Mouse (Mus musculus) cerebellum, adult 2 months (tissue): Measurements from ENCODE around the gene 1810010D01Rik. TPM values are rescaled to one million over a fixed set of nuclear protein-coding genes. Genes with fewer than 3 reads are reported as not detected.

ENCODE experiments used
- DNase-seq, 2 experiments: peaks; one replicate each; pipeline ENCODE4 v3.0.0; 2021
- H3K27ac ChIP-seq: fragments of 200-500 bp; 2 replicates; pipeline ENCODE4 v1.5.1; 2012; ENCODE audit warnings: low read length, control low read depth, inconsistent platforms; ENCODE audit not compliant: insufficient read depth
- H3K27me3 ChIP-seq: fragments of 200-500 bp; 2 replicates; pipeline ENCODE4 v1.6.1; 2012; ENCODE audit warnings: inconsistent platforms, mild to moderate bottlenecking, low read length, moderate library complexity; ENCODE audit not compliant: control insufficient read depth, insufficient read depth
- H3K4me1 ChIP-seq: fragments of 200-500 bp; 2 replicates; pipeline ENCODE4 v1.6.1; 2011; ENCODE audit warnings: low read length; ENCODE audit not compliant: control insufficient read depth, insufficient read depth
- H3K4me3 ChIP-seq: fragments of 200-500 bp; replicated peaks from 2 replicates; pipeline ENCODE3; 2011; ENCODE audit warnings: mild to moderate bottlenecking, low read depth, low read length, control low read depth; ENCODE audit not compliant: insufficient read depth
- CTCF ChIP-seq: fragments of 200-500 bp; IDR thresholded peaks from 2 replicates; pipeline ENCODE4 v1.5.1; 2011; ENCODE audit warnings: low read depth, mild to moderate bottlenecking, control low read depth, low read length, moderate library complexity, borderline replicate concordance; ENCODE audit not compliant: insufficient read depth
- POLR2A ChIP-seq: fragments of 200-500 bp; IDR thresholded peaks from 2 replicates; pipeline ENCODE4 v1.6.1; 2011; ENCODE audit warnings: low read length, control low read depth, borderline replicate concordance; ENCODE audit not compliant: insufficient read depth
- WGBS: fragments of 180-500 bp; shearing (Covaris S2); methylation state at CpG from one replicate; pipeline ENCODE4 v1.1.7; 2018; 5-methylcytosine and 5-hydroxymethylcytosine counted together
- polyA plus RNA-seq: library from polyadenylated mRNA; depleted of rRNA; stranded (reverse); fragments of >200 nt; gene quantifications from 2 replicates; pipeline ENCODE4 v1.2.3, GENCODE M21; 2012

Gene 1810010D01Rik
- polyA plus RNA-seq, 1 experiment = 11.3 TPM

GRCm38 (mm10) chr7:145242028-145242427, 34.1 kb upstream of the 1810010D01Rik start:
- DNase-seq = no peak
- no peak for TF ChIP-seq POLR2A
- no peak for TF ChIP-seq CTCF
- Histone ChIP-seq H3K27ac (no peak overlapping the region), H3K4me3 (no peak overlapping the region), H3K27me3 (no peaks in the 10 kb centered on the region), H3K4me1 (peaks cover 55% of the 10 kb centered on the region)
- 77% methylated on average over 9 of the region's 9 CpGs for WGBS

- no peaks in the 10 kb centered on the region for H3K27me3 ChIP-seq
- WGBS = 14% methylated on average over 4 of the region's 4 CpGs
- DNase-seq = peak; percentile 74 to 83
- H3K4me3 ChIP-seq = no peak overlapping the region
- H3K27ac ChIP-seq = peak overlapping the region; percentile 6
- TF ChIP-seq POLR2A (peak; percentile 19; the same call in 1 of the 2 replicates), CTCF (no peak)
- peaks cover 50% of the 10 kb centered on the region for H3K4me1 ChIP-seq
These were observed 33.0 kb upstream of the 1810010D01Rik start for GRCm38 (mm10) chr7:145240929-145241328.

- peak overlapping the region; percentile 64 for H3K27ac ChIP-seq
- no peaks in the 10 kb centered on the region for H3K27me3 ChIP-seq
- H3K4me1 ChIP-seq = peaks cover 50% of the 10 kb centered on the region
- no peak for TF ChIP-seq POLR2A
- no peak for TF ChIP-seq CTCF
- 21% methylated on average over 8 of the region's 8 CpGs for WGBS
- DNase-seq = peak; percentile 82 to 84
- no peak overlapping the region for H3K4me3 ChIP-seq
These were observed 32.0 kb upstream of the 1810010D01Rik start for GRCm38 (mm10) chr7:145239736-145240505.

GRCm38 (mm10) chr7:145239145-145239544, 31.2 kb upstream of the 1810010D01Rik start:
- Histone ChIP-seq H3K4me3 (no peak overlapping the region), H3K27ac (peak overlapping the region; percentile 64), H3K27me3 (no peaks in the 10 kb centered on the region), H3K4me1 (peaks cover 50% of the 10 kb centered on the region)
- TF ChIP-seq POLR2A = no peak
- no peak for TF ChIP-seq CTCF
- WGBS = 63% methylated on average over 6 of the region's 6 CpGs
- peak in 1 of 2 experiments; percentile 45 for DNase-seq

- no peak overlapping the region for H3K27ac ChIP-seq
- no peak overlapping the region for H3K4me3 ChIP-seq
- H3K27me3 ChIP-seq = no peaks in the 10 kb centered on the region
- H3K4me1 ChIP-seq = peaks cover 28% of the 10 kb centered on the region
- no peak for DNase-seq
- TF ChIP-seq POLR2A = no peak
- TF ChIP-seq CTCF = no peak
- WGBS = 86% methylated on average over 10 of the region's 10 CpGs
These were observed 27.2 kb upstream of the 1810010D01Rik start for GRCm38 (mm10) chr7:145234841-145235790.

- DNase-seq = peak; percentile 34 to 59
- no peak overlapping the region for H3K27ac ChIP-seq
- peaks cover 8% of the 10 kb centered on the region for H3K4me1 ChIP-seq
- no peaks in the 10 kb centered on the region for H3K27me3 ChIP-seq
- no peak overlapping the region for H3K4me3 ChIP-seq
- 18% methylated on average over 9 of the region's 9 CpGs for WGBS
- TF ChIP-seq CTCF (no peak), POLR2A (no peak)
These were observed 23.7 kb upstream of the 1810010D01Rik start for GRCm38 (mm10) chr7:145231659-145232058.

GRCm38 (mm10) chr7:145226641-145227040, 18.7 kb upstream of the 1810010D01Rik start:
- WGBS = 97% methylated on average over 6 of the region's 6 CpGs
- no peak for TF ChIP-seq CTCF
- no peak for TF ChIP-seq POLR2A
- H3K4me3 ChIP-seq = no peak overlapping the region
- no peaks in the 10 kb centered on the region for H3K27me3 ChIP-seq
- H3K4me1 ChIP-seq = peaks cover 8% of the 10 kb centered on the region
- H3K27ac ChIP-seq = no peak overlapping the region
- DNase-seq = no peak
